Mouse (Mus musculus) erythroblast, embryonic 14.5 days (primary cell): ENCODE data around the gene Bcas3.

ENCODE experiments used
- GATA1 ChIP-seq: IDR thresholded peaks from 2 replicates; pipeline ENCODE4 v1.6.1; 2012; ENCODE audit warnings: low read length, inconsistent platforms, mixed read lengths
- TAL1 ChIP-seq: IDR thresholded peaks from 3 replicates; pipeline ENCODE4 v1.6.1; 2012; ENCODE audit warnings: low read length, inconsistent platforms, mixed read lengths

GRCm38 (mm10) chr11:85823181-85823580 is 470.2 kb downstream of the Bcas3 start:
- TF ChIP-seq GATA1 (no peak), TAL1 (no peak)
